Mouse (Mus musculus): Measurements from ENCODE around the gene Dcbld1.
A peak's percentile ranks its signal among the peaks of the same experiment; 100 is the strongest.
"Not testable (repeated sequence)": the region's sequence is repeated elsewhere in the genome, so short reads cannot be mapped to it uniquely, and the experiment has no call there.

Gene Dcbld1

DNA sequence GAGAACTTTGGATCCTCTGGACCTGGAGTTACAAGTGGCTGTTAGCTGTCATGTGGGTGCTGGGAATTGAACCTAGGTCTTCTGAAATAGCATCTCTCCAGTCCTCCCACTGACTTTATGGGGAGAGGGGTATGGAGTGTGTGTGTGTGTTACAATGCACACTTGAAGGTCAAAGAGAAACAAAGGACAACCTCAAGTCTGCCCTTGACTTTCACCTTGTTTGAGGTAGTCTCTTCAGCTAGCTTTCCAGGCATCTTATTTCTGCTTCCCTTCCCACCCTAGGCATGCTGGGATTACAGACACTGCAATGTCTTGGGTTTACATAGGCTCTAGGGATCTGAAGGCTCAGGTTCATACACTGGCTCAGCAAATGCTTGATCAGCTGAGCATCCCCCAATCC, 68.9 kb downstream of the Dcbld1 start:
- DNase-seq (ENCODE audit: low read depth, low spot score), result no peak

- DNase-seq (ENCODE audit: low read depth, low spot score), result no peak
Measured at GRCm38 (mm10) chr10:52304574-52304973, 71.2 kb downstream of the Dcbld1 start.

- DNase-seq (ENCODE audit: low read depth, low spot score), result no peak
Measured at GRCm38 (mm10) chr10:52309196-52309595, 75.8 kb downstream of the Dcbld1 start.

- no peak for DNase-seq (ENCODE audit: low read depth, low spot score)
Measured at GRCm38 (mm10) chr10:52319506-52320286, 86.3 kb downstream of the Dcbld1 start.

- no peak for DNase-seq (ENCODE audit: low read depth, low spot score)
Measured at GRCm38 (mm10) chr10:52321918-52322317, 88.5 kb downstream of the Dcbld1 start.

DNA sequence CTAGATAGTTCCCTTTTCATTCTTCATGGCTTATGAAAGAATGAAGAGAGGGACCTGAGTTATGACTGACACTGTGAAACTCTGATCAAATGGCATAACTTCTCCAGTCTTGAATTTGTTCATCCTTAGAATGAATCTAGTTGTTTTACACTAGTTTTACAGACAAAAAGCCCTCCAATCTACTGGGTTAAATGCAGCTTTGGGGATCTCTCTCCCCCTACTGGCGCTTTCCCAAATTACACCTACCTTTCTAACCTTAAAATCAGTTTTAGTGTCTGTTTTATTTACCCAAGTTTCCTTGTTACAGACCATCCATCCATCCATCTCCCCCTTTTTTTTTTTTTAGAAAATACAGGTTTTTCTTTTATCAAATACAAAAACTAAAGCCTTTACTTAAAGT, 97.6 kb downstream of the Dcbld1 start:
- peak; percentile 26 for DNase-seq (ENCODE audit: low read depth, low spot score)

DNA sequence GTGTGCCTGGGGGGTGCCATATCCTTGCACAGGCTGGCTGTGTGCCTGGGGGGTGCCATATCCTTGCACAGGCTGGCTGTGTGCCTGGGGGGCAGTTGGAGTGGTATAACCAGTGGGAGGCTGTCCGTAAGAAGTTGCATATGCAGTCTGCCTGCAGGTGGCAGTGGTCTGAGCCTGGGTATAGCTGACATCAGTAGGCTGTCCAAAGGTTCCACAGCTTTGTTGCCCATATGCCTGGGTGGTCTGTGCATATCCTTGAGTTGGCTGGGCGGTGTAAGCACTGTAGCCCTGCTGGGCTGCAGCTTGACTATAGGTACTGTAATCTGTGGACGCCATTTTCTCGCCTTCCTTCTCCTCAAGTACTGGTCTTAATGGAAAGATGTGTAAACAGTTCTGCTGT, 109.9 kb downstream of the Dcbld1 start:
- not testable (repeated sequence) for DNase-seq (ENCODE audit: low read depth, low spot score)

GRCm38 (mm10) chr10:52353184-52353583, 119.8 kb downstream of the Dcbld1 start:
- no peak for DNase-seq (ENCODE audit: low read depth, low spot score)

- no peak for DNase-seq (ENCODE audit: low read depth, low spot score)
Measured at GRCm38 (mm10) chr10:52358467-52358866, 125.0 kb downstream of the Dcbld1 start, which contains the start of gene Gm26741. Gene Gm26741, plus strand, starts transcription at chr10:52358767.

DNA sequence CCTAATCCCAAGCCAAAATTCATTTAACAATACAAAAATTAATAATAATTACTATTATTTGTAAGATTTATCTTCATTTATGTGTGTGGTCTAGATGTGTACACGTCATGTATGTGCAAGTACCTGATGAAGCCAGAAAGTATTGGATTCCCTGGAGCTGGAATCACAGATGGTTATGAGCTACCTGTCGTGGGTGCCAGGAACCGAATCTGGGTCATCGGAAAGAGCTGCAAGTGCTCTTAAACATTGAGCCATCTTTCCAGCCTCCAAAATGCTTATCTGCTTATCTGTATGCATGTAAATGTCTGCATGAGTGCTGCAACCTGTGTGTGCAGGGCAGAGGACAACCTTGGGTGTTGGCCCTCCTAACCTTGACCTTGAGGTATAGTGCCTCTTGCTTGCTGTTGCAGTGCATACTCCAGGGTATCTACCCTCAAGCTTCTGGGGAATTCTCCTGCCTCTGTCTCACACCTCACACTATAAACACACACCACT, 126.9 kb downstream of the Dcbld1 start:
- no peak for DNase-seq (ENCODE audit: low read depth, low spot score)

- DNase-seq (ENCODE audit: low read depth, low spot score), result no peak
Measured at GRCm38 (mm10) chr10:52360862-52361609, 127.6 kb downstream of the Dcbld1 start.

GRCm38 (mm10) chr10:52368376-52368775, 135.0 kb downstream of the Dcbld1 start:
- peak; percentile 51 for DNase-seq (ENCODE audit: low read depth, low spot score)
